Mouse (Mus musculus): ENCODE results near the gene Kcna10.

DNA sequence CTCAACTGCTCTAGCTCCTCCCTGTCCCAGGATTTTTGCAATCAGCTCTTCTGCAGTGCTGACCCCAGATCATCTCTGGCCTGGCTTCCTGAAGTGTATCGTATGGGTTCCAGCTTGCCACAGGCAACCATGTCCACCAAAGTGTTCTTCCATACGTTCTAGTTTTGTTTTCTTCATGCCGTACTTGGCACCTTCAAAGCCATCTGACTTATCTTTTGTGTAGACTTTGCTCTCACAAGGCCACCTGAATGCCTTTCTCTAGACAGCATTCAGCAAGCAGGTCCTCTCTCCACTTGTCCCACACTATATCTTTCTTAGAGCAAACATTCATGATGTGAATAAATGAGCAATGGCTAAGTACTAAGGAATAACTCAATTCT, 34.2 kb downstream of the Kcna10 start:
- no peak for TF ChIP-seq SIN3A (IDR thresholded peaks at IDR 0.05; ENCODE audit: low read length)
- no peak for TF ChIP-seq TBP (IDR thresholded peaks at IDR 0.05; ENCODE audit: low read depth, low read length)
- TF ChIP-seq GABPA (IDR thresholded peaks at IDR 0.05; ENCODE audit: low read depth, low read length), result no peak
- TF ChIP-seq POLR2A (IDR thresholded peaks at IDR 0.05; ENCODE audit: control insufficient read depth in 1 of 2, insufficient read depth in 1 of 2, low read depth in 1 of 2, low read length in 2 of 2, poor library complexity in 1 of 2), result no peak
- no peak for TF ChIP-seq JUND (IDR thresholded peaks at IDR 0.05; ENCODE audit: low read depth, low read length)
- TF ChIP-seq CTCF (IDR thresholded peaks at IDR 0.05 in 2 of 3, conservative IDR thresholded peaks at IDR 0.05 in 1 of 3; ENCODE audit: control insufficient read depth in 1 of 3, insufficient read depth in 1 of 3, low read depth in 2 of 3, low read length in 3 of 3, poor library complexity in 1 of 3, severe bottlenecking in 1 of 3), result no peak
- TF ChIP-seq NELFE (IDR thresholded peaks at IDR 0.05; ENCODE audit: low read depth, low read length), result no peak
- TF ChIP-seq RCOR1 (IDR thresholded peaks at IDR 0.05; ENCODE audit: low read depth, low read length), result no peak
